Mouse (Mus musculus) left cerebral cortex, adult 8-10 months (tissue): ENCODE results near the gene 4930544D05Rik. TPM values are rescaled to one million over a fixed set of nuclear protein-coding genes. Genes with fewer than 3 reads are reported as not detected.

ENCODE experiments used
- DNase-seq, 2 experiments: peaks; one replicate each; pipeline ENCODE4 v3.0.0; 2022; ENCODE audit warnings: low spot score in 2 of 2
- total RNA-seq, 4 experiments: library from RNA; stranded (reverse); gene quantifications; 2 replicates each; pipeline ENCODE4 v1.2.4; 2022

Gene 4930544D05Rik
- total RNA-seq, 4 experiments from 2014 or later = 0.51 to 0.59 TPM; not detected in 2

- DNase-seq = no peak
Observed at GRCm38 (mm10) chr11:70641241-70641640, 25.6 kb downstream of the 4930544D05Rik start.

GRCm38 (mm10) chr11:70643051-70643450 is 27.4 kb downstream of the 4930544D05Rik start:
- no peak for DNase-seq

GRCm38 (mm10) chr11:70644564-70645103 is 29.0 kb downstream of the 4930544D05Rik start:
- DNase-seq = no peak

- DNase-seq = no peak
Observed at GRCm38 (mm10) chr11:70645461-70646258, 30.0 kb downstream of the 4930544D05Rik start.

GRCm38 (mm10) chr11:70646259-70646555 is 30.6 kb downstream of the 4930544D05Rik start:
- no peak for DNase-seq

GRCm38 (mm10) chr11:70646691-70647650 is 31.3 kb downstream of the 4930544D05Rik start, which contains the start of the genes Rnf167 and Slc25a11:
Gene Rnf167, plus strand, starts transcription at chr11:70647235.
Gene Slc25a11, minus strand, starts transcription at chr11:70647479.
- peak; percentile 84 to 97 for DNase-seq

GRCm38 (mm10) chr11:70647716-70648420 is 32.2 kb downstream of the 4930544D05Rik start:
- DNase-seq = no peak

- no peak for DNase-seq
Observed at GRCm38 (mm10) chr11:70648512-70648911, 32.9 kb downstream of the 4930544D05Rik start.

GRCm38 (mm10) chr11:70649185-70649734 is 33.6 kb downstream of the 4930544D05Rik start:
- DNase-seq = no peak

GRCm38 (mm10) chr11:70650322-70651175 is 34.9 kb downstream of the 4930544D05Rik start:
- no peak for DNase-seq

- DNase-seq = no peak
Observed at GRCm38 (mm10) chr11:70651391-70651790, 35.7 kb downstream of the 4930544D05Rik start.

GRCm38 (mm10) chr11:70652029-70652883 is 36.6 kb downstream of the 4930544D05Rik start:
- DNase-seq = no peak

- DNase-seq = no peak
Observed at GRCm38 (mm10) chr11:70652884-70653344, 37.3 kb downstream of the 4930544D05Rik start.

GRCm38 (mm10) chr11:70653345-70654197 is 37.9 kb downstream of the 4930544D05Rik start:
- no peak for DNase-seq

GRCm38 (mm10) chr11:70654198-70654922 is 38.7 kb downstream of the 4930544D05Rik start, which contains the start of gene Pfn1:
Gene Pfn1, minus strand, starts transcription at chr11:70654644.
- DNase-seq = peak in 1 of 2 experiments; percentile 41

- DNase-seq = peak in 1 of 2 experiments; percentile 60
Observed at GRCm38 (mm10) chr11:70654923-70655570, 39.4 kb downstream of the 4930544D05Rik start.
